Mouse (Mus musculus) heart, embryonic 11.5 days (tissue): Measurements from ENCODE around the gene Iqcb1. TPM values are rescaled to one million over a fixed set of nuclear protein-coding genes. Genes with fewer than 3 reads are reported as not detected.

ENCODE experiments used
- ATAC-seq: fragments of 200-750 bp; cut with Nextera tagmentation; replicated peaks from 2 replicates; pipeline ENCODE4 v1.8.0; 2017; ENCODE audit warnings: moderate library complexity; ENCODE audit not compliant: insufficient number of reproducible peaks, low FRiP score, low TSS enrichment
- H3K27ac ChIP-seq: fragments of 300-500 bp; sonication (generic); 2 replicates; pipeline ENCODE4 v1.5.1; 2014; ENCODE audit warnings: mild to moderate bottlenecking, low read depth, low read length
- H3K27me3 ChIP-seq: fragments of 300-500 bp; sonication (generic); 2 replicates; pipeline ENCODE4 v1.6.1; 2014; ENCODE audit warnings: mild to moderate bottlenecking, low read length, mixed read lengths; ENCODE audit not compliant: control insufficient read depth, insufficient read depth
- H3K36me3 ChIP-seq: fragments of 300-500 bp; sonication (generic); 2 replicates; pipeline ENCODE4 v1.6.1; 2014; ENCODE audit warnings: mild to moderate bottlenecking, low read length, moderate library complexity, mixed read lengths; ENCODE audit not compliant: control insufficient read depth, insufficient read depth
- H3K4me1 ChIP-seq: fragments of 300-500 bp; sonication (generic); 2 replicates; pipeline ENCODE4 v1.6.1; 2014; ENCODE audit warnings: low read length; ENCODE audit not compliant: control insufficient read depth, insufficient read depth
- H3K4me2 ChIP-seq: fragments of 300-500 bp; sonication (generic); 2 replicates; pipeline ENCODE4 v1.6.1; 2014; ENCODE audit warnings: mild to moderate bottlenecking, moderate library complexity
- H3K4me3 ChIP-seq: fragments of 300-500 bp; sonication (generic); 2 replicates; pipeline ENCODE4 v1.5.1; 2014; ENCODE audit warnings: low read depth, low read length
- H3K9ac ChIP-seq: fragments of 300-500 bp; sonication (generic); 2 replicates; pipeline ENCODE4 v1.6.1; 2014; ENCODE audit warnings: mild to moderate bottlenecking, low read depth, low read length, moderate library complexity
- H3K9me3 ChIP-seq: fragments of 300-500 bp; sonication (generic); replicated peaks from 2 replicates; pipeline ENCODE4 v1.6.1; 2016; ENCODE audit warnings: low read length; ENCODE audit not compliant: control insufficient read depth
- WGBS: fragments of 180-500 bp; shearing (Covaris S2); extraction: QIAGEN DNeasy Blood & Tissue Kit; methylation state at CpG from one replicate; pipeline ENCODE4 v1.1.7; 2014; ENCODE audit not compliant: insufficient replicate concordance; 5-methylcytosine and 5-hydroxymethylcytosine counted together
- polyA plus RNA-seq: library from polyadenylated mRNA; unstranded; fragments of >200 nt; fragmentation: Nextera tagmentation; extraction: Ambion mirVana; gene quantifications from 2 replicates; pipeline ENCODE4 v1.2.1, GENCODE M21; 2014

The Iqcb1 gene
- polyA plus RNA-seq, 1 experiment from 2014 or later = 40.1 TPM

- H3K9ac ChIP-seq = no peak overlapping the region
- H3K4me3 ChIP-seq = no peak overlapping the region
- H3K4me2 ChIP-seq = no peak overlapping the region
- H3K4me1 ChIP-seq = no peaks in the 10 kb centered on the region
- ATAC-seq = no peak
- H3K9me3 ChIP-seq = no peaks in the 10 kb centered on the region
- no peak overlapping the region for H3K27ac ChIP-seq
- H3K36me3 ChIP-seq = 0 out of 2 replicates have a peak, but pooled peaks cover 2% of the 10 kb centered on the region
- H3K27me3 ChIP-seq = no peaks in the 10 kb centered on the region
- WGBS = 81% methylated on average over 4 of the region's 4 CpGs
Observed at GRCm38 (mm10) chr16:36884881-36885280, 56.7 kb downstream of the Iqcb1 start.

GRCm38 (mm10) chr16:36885912-36886311 is 57.7 kb downstream of the Iqcb1 start:
- 90% methylated on average over 11 of the region's 11 CpGs for WGBS
- no peak for ATAC-seq
- Histone ChIP-seq H3K27me3 (no peaks in the 10 kb centered on the region), H3K4me3 (no peak overlapping the region), H3K4me1 (no peaks in the 10 kb centered on the region), H3K36me3 (0 out of 2 replicates have a peak, but pooled peaks cover 3% of the 10 kb centered on the region), H3K9ac (no peak overlapping the region), H3K4me2 (no peak overlapping the region), H3K27ac (no peak overlapping the region), H3K9me3 (no peaks in the 10 kb centered on the region)

- Histone ChIP-seq H3K9ac (no peak overlapping the region), H3K36me3 (peaks cover 9% of the 10 kb centered on the region; the same call in 1 of the 2 replicates), H3K4me1 (no peaks in the 10 kb centered on the region), H3K9me3 (no peaks in the 10 kb centered on the region), H3K4me2 (no peak overlapping the region), H3K4me3 (no peak overlapping the region), H3K27ac (no peak overlapping the region), H3K27me3 (no peaks in the 10 kb centered on the region)
- ATAC-seq = no peak
- 76% methylated on average over 5 of the region's 5 CpGs for WGBS
Observed at GRCm38 (mm10) chr16:36887546-36887945, 59.4 kb downstream of the Iqcb1 start.

GRCm38 (mm10) chr16:36890559-36890958 is 62.4 kb downstream of the Iqcb1 start:
- Histone ChIP-seq H3K9ac (no peak overlapping the region), H3K4me2 (no peak overlapping the region), H3K4me1 (no peaks in the 10 kb centered on the region), H3K27ac (no peak overlapping the region), H3K4me3 (no peak overlapping the region), H3K27me3 (no peaks in the 10 kb centered on the region), H3K36me3 (peaks cover 23% of the 10 kb centered on the region), H3K9me3 (no peaks in the 10 kb centered on the region)
- ATAC-seq = peak; percentile 68; the same call in 1 of the 2 replicates
- WGBS = 80% methylated on average over 3 of the region's 3 CpGs

- WGBS = 94% methylated on average over 4 of the region's 4 CpGs
- H3K9me3 ChIP-seq = no peaks in the 10 kb centered on the region
- H3K27me3 ChIP-seq = no peaks in the 10 kb centered on the region
- no peak overlapping the region for H3K9ac ChIP-seq
- peaks cover 23% of the 10 kb centered on the region for H3K36me3 ChIP-seq
- H3K27ac ChIP-seq = no peak overlapping the region
- ATAC-seq = no peak
- H3K4me3 ChIP-seq = no peak overlapping the region
- H3K4me1 ChIP-seq = no peaks in the 10 kb centered on the region
- no peak overlapping the region for H3K4me2 ChIP-seq
Observed at GRCm38 (mm10) chr16:36891415-36891814, 63.2 kb downstream of the Iqcb1 start.

- H3K4me1 ChIP-seq = no peaks in the 10 kb centered on the region
- ATAC-seq = no peak
- peaks cover 29% of the 10 kb centered on the region for H3K36me3 ChIP-seq
- 87% methylated on average over 10 of the region's 10 CpGs for WGBS
- no peak overlapping the region for H3K9ac ChIP-seq
- H3K4me3 ChIP-seq = no peak overlapping the region
- H3K9me3 ChIP-seq = no peaks in the 10 kb centered on the region
- H3K4me2 ChIP-seq = no peak overlapping the region
- no peaks in the 10 kb centered on the region for H3K27me3 ChIP-seq
- no peak overlapping the region for H3K27ac ChIP-seq
Observed at GRCm38 (mm10) chr16:36893317-36893716, 65.1 kb downstream of the Iqcb1 start.

- WGBS = 70% methylated on average over 6 of the region's 6 CpGs
- no peak overlapping the region for H3K4me2 ChIP-seq
- H3K4me1 ChIP-seq = no peaks in the 10 kb centered on the region
- no peak for ATAC-seq
- no peak overlapping the region for H3K9ac ChIP-seq
- no peak overlapping the region for H3K27ac ChIP-seq
- H3K4me3 ChIP-seq = no peak overlapping the region
- no peaks in the 10 kb centered on the region for H3K27me3 ChIP-seq
- no peaks in the 10 kb centered on the region for H3K9me3 ChIP-seq
- H3K36me3 ChIP-seq = peaks cover 24% of the 10 kb centered on the region
Observed at GRCm38 (mm10) chr16:36896712-36897111, 68.5 kb downstream of the Iqcb1 start.

- H3K27ac ChIP-seq = no peak overlapping the region
- no peaks in the 10 kb centered on the region for H3K27me3 ChIP-seq
- no peak overlapping the region for H3K9ac ChIP-seq
- no peaks in the 10 kb centered on the region for H3K4me1 ChIP-seq
- H3K4me3 ChIP-seq = no peak overlapping the region
- H3K4me2 ChIP-seq = no peak overlapping the region
- H3K9me3 ChIP-seq = no peaks in the 10 kb centered on the region
- WGBS = 90% methylated on average over 5 of the region's 5 CpGs
- H3K36me3 ChIP-seq = peaks cover 21% of the 10 kb centered on the region
- no peak for ATAC-seq
Observed at GRCm38 (mm10) chr16:36903156-36903555, 75.0 kb downstream of the Iqcb1 start.

GRCm38 (mm10) chr16:36911909-36912308 is 83.7 kb downstream of the Iqcb1 start:
- H3K9me3 ChIP-seq = no peaks in the 10 kb centered on the region
- H3K4me1 ChIP-seq = no peaks in the 10 kb centered on the region
- H3K36me3 ChIP-seq = peaks cover 30% of the 10 kb centered on the region
- H3K9ac ChIP-seq = no peak overlapping the region
- no peak for ATAC-seq
- H3K27me3 ChIP-seq = no peaks in the 10 kb centered on the region
- H3K4me2 ChIP-seq = no peak overlapping the region
- no peak overlapping the region for H3K4me3 ChIP-seq
- WGBS = 91% methylated on average over 10 of the region's 10 CpGs
- H3K27ac ChIP-seq = no peak overlapping the region
